11 mouse cellular contexts compared by ENCODE assay signal in genomic region chr6:54758112-54758511, GRCm38 (mm10). TPM values are rescaled to one million over a fixed set of nuclear protein-coding genes. Genes with fewer than 3 reads are reported as not detected.
A peak's percentile ranks its signal among the peaks of the same experiment; 100 is the strongest.
DNase-seq lines count a peak whose midpoint lies in the region; ATAC-seq and TF ChIP-seq lines count a peak whose summit lies in the region.
"Had no signal": no experiment of that assay in that cellular context is flagged by ENCODE, and none has a peak within 500 bp of the region (broad histone marks: within the 10 kb centered on the region; RNA-seq: fewer than 3 reads in every experiment).

No protein-coding gene starts in this region.

- no peak for TF ChIP-seq POLR2A in lung, adult 2 months (IDR thresholded peaks at IDR 0.05; ENCODE audit: borderline replicate concordance, extremely low read depth, low read depth, low read length)

- no peak overlapping the region for H3K4me3 ChIP-seq in lung, adult 2 months (replicated peaks; ENCODE audit: extremely low read depth, low read depth, low read length)
- H3K4me3 ChIP-seq in forebrain, embryonic 15.5 days, result no peak overlapping the region
- no peak overlapping the region for H3K4me3 ChIP-seq in hindbrain, postnatal 0 days (ENCODE audit: low read length)
- H3K4me3 ChIP-seq: erythroblast, embryonic 14.5 days had no signal

- no peaks in the 10 kb centered on the region for H3K36me3 ChIP-seq in forebrain, embryonic 15.5 days
- no peaks in the 10 kb centered on the region for H3K36me3 ChIP-seq in hindbrain, postnatal 0 days (ENCODE audit: insufficient read depth, low read length)
- H3K36me3 ChIP-seq: G1E had no signal

- no peak for TF ChIP-seq CTCF in lung, adult 2 months (IDR thresholded peaks at IDR 0.05; ENCODE audit: insufficient read depth, low read length)
- TF ChIP-seq CTCF in hindbrain, postnatal 0 days (IDR thresholded peaks at IDR 0.05; ENCODE audit: low read depth), result no peak

- H3K4me1 ChIP-seq in lung, adult 2 months (ENCODE audit: control insufficient read depth, insufficient read depth, low read length), result peaks cover 8% of the 10 kb centered on the region
- H3K4me1 ChIP-seq in forebrain, embryonic 15.5 days, result peaks cover 54% of the 10 kb centered on the region
- H3K4me1 ChIP-seq in hindbrain, postnatal 0 days (ENCODE audit: insufficient read depth, low read length), result peaks cover 8% of the 10 kb centered on the region; the same call in 1 of the 2 replicates

- no peak overlapping the region for H3K9ac ChIP-seq in forebrain, embryonic 15.5 days (replicated peaks)
- H3K9ac ChIP-seq in hindbrain, postnatal 0 days (replicated peaks; ENCODE audit: low read length), result no peak overlapping the region
- H3K9ac ChIP-seq: liver, embryonic 14.5 days had no signal

- 29% methylated on average over 2 of the region's 2 CpGs for WGBS in lung, adult 2 months
- 13% methylated on average over 2 of the region's 2 CpGs for WGBS in forebrain, embryonic 15.5 days
- 9% methylated on average over 2 of the region's 2 CpGs for WGBS in hindbrain, postnatal 0 days

- peak overlapping the region; percentile 85 for H3K27ac ChIP-seq in forebrain, embryonic 15.5 days (replicated peaks)
- 0 out of 2 replicates have a peak overlapping the region, but pooled peaks have one; percentile 13 for H3K27ac ChIP-seq in hindbrain, postnatal 0 days
- H3K27ac ChIP-seq: liver, embryonic 14.5 days had no signal

- H3K4me2 ChIP-seq in forebrain, embryonic 15.5 days (replicated peaks), result no peak overlapping the region
- H3K4me2 ChIP-seq in hindbrain, postnatal 0 days (ENCODE audit: low read depth, low read length), result no peak overlapping the region

- peak; percentile 44 for ATAC-seq in forebrain, embryonic 15.5 days (replicated peaks)
- peak; percentile 70 for ATAC-seq in hindbrain, postnatal 0 days
- no peak for ATAC-seq in megakaryocyte-erythroid progenitor cell, adult 5-6 weeks (replicated peaks; ENCODE audit: low FRiP score, low TSS enrichment, poor library complexity, severe bottlenecking)

- DNase-seq in lung, adult 18-20 months, result peak; percentile 26 to 39
- no peak for DNase-seq in lung, adult 2 months
- peak; percentile 86 for DNase-seq in hindbrain, postnatal 0 days (ENCODE audit: low spot score)
- peak; percentile 50 for DNase-seq in mesoderm, embryonic 11.5 days (ENCODE audit: low read depth, low spot score)
- no peak for DNase-seq in kidney, postnatal 25 days
- DNase-seq in thymus, adult 18-20 months, result no peak

- H3K27me3 ChIP-seq in forebrain, embryonic 15.5 days, result no peaks in the 10 kb centered on the region
- H3K27me3 ChIP-seq in hindbrain, postnatal 0 days (ENCODE audit: insufficient read depth, low read length), result no peaks in the 10 kb centered on the region

- H3K9me3 ChIP-seq in forebrain, embryonic 15.5 days, result no peaks in the 10 kb centered on the region
- no peaks in the 10 kb centered on the region for H3K9me3 ChIP-seq in hindbrain, postnatal 0 days (ENCODE audit: low read length)
- H3K9me3 ChIP-seq: G1E had no signal

RNA-seq across cellular contexts. Expression of gene Znrf2, which starts 58.6 kb away (rescaled TPM):
- polyA plus RNA-seq in lung, adult 2 months (2012; rRNA removed), result 6.9 and 8.3 TPM in 2 replicates
- polyA plus RNA-seq in forebrain, embryonic 15.5 days (2015; fragmentation: Nextera tagmentation; extraction: Ambion mirVana), result 18.4 and 22.0 TPM in 2 replicates
- 45.9 and 50.0 TPM in 2 replicates for total RNA-seq in hindbrain, postnatal 0 days (2014; rRNA removed)
- polyA plus RNA-seq in hindbrain, postnatal 0 days (2015; fragmentation: Nextera tagmentation; extraction: Ambion mirVana), result 5.9 and 7.0 TPM in 2 replicates
- total RNA-seq in megakaryocyte-erythroid progenitor cell, adult 5-6 weeks (2014; fragmentation: Nextera tagmentation), result 16.1 and 25.6 TPM in 2 replicates
- 27.2 and 46.6 TPM in 2 replicates for total RNA-seq in megakaryocyte-erythroid progenitor cell, adult 5-6 weeks (2017)

Comparison
In these comparisons a context has a peak if more than half of its experiments do, and no peak if none do; other contexts are left out.
1. DNase-seq: peak in lung, adult 18-20 months (2 of 2), hindbrain, postnatal 0 days (single experiment) and mesoderm, embryonic 11.5 days (single experiment); none in lung, adult 2 months (single experiment), kidney, postnatal 25 days (0 of 2) and thymus, adult 18-20 months (0 of 2).